Comparison of ENCODE assay signal across 12 mouse cellular contexts in genomic region chr1:182519341-182519740, GRCm38 (mm10). TPM values are rescaled to one million over a fixed set of nuclear protein-coding genes. Genes with fewer than 3 reads are reported as not detected.
DNase-seq lines count a peak whose midpoint lies in the region; ATAC-seq and TF ChIP-seq lines count a peak whose summit lies in the region.
"Had no signal": no experiment of that assay in that cellular context is flagged by ENCODE, and none has a peak within 500 bp of the region (broad histone marks: within the 10 kb centered on the region; RNA-seq: fewer than 3 reads in every experiment).

No protein-coding gene starts in this region.

- peaks cover 9% of the 10 kb centered on the region; the same call in 1 of the 2 replicates for H3K27me3 ChIP-seq in heart, embryonic 10.5 days (ENCODE audit: insufficient read depth, poor library complexity, severe bottlenecking)
- 0 out of 2 replicates have a peak, but pooled peaks cover 4% of the 10 kb centered on the region for H3K27me3 ChIP-seq in embryonic facial prominence, embryonic 12.5 days
- H3K27me3 ChIP-seq in intestine, postnatal 0 days (replicated peaks; ENCODE audit: control insufficient read depth, insufficient read depth, low read length): no peaks in the 10 kb centered on the region
- no peaks in the 10 kb centered on the region for H3K27me3 ChIP-seq in hindbrain, embryonic 14.5 days (ENCODE audit: control insufficient read depth, insufficient read depth, low read length)

- peaks cover 57% of the 10 kb centered on the region for H3K4me1 ChIP-seq in heart, embryonic 10.5 days
- H3K4me1 ChIP-seq in embryonic facial prominence, embryonic 12.5 days: peaks cover 41% of the 10 kb centered on the region
- H3K4me1 ChIP-seq in intestine, postnatal 0 days (replicated peaks; ENCODE audit: control insufficient read depth, insufficient read depth, low read length): no peaks in the 10 kb centered on the region
- peaks cover 17% of the 10 kb centered on the region for H3K4me1 ChIP-seq in hindbrain, embryonic 14.5 days (replicated peaks; ENCODE audit: control insufficient read depth, insufficient read depth, low read length)

- no peaks in the 10 kb centered on the region for H3K9me3 ChIP-seq in heart, embryonic 10.5 days
- no peaks in the 10 kb centered on the region for H3K9me3 ChIP-seq in embryonic facial prominence, embryonic 12.5 days
- no peaks in the 10 kb centered on the region for H3K9me3 ChIP-seq in intestine, postnatal 0 days (ENCODE audit: control insufficient read depth)
- no peaks in the 10 kb centered on the region for H3K9me3 ChIP-seq in hindbrain, embryonic 14.5 days (ENCODE audit: control insufficient read depth, low read length)

- H3K9ac ChIP-seq in embryonic facial prominence, embryonic 12.5 days: no peak overlapping the region
- H3K9ac ChIP-seq in intestine, postnatal 0 days (ENCODE audit: low read depth, low read length): no peak overlapping the region
- no peak overlapping the region for H3K9ac ChIP-seq in hindbrain, embryonic 14.5 days

- TF ChIP-seq CTCF in intestine, postnatal 0 days (IDR thresholded peaks at IDR 0.05; ENCODE audit: low read depth): no peak

- no peak for DNase-seq in heart, embryonic 10.5 days (ENCODE audit: low spot score)
- no peak for DNase-seq in heart, adult 8-10 months (ENCODE audit: low spot score)
- peak; percentile 60 for DNase-seq in 3T3-L1 (ENCODE audit: low read depth, low spot score)
- DNase-seq in hindbrain, embryonic 14.5 days (ENCODE audit: low spot score): no peak
- DNase-seq in layer of hippocampus, adult 8-10 months (ENCODE audit: low spot score in 2 of 2): no peak
- DNase-seq in urinary bladder, postnatal 4 days (ENCODE audit: low spot score in 2 of 2): no peak
- DNase-seq: kidney, adult 18-20 months had no signal

- H3K4me3 ChIP-seq in heart, embryonic 10.5 days: no peak overlapping the region
- no peak overlapping the region for H3K4me3 ChIP-seq in embryonic facial prominence, embryonic 12.5 days
- no peak overlapping the region for H3K4me3 ChIP-seq in intestine, postnatal 0 days (ENCODE audit: low read depth, low read length)
- H3K4me3 ChIP-seq in hindbrain, embryonic 14.5 days (replicated peaks; ENCODE audit: low read length): no peak overlapping the region

- H3K27ac ChIP-seq in heart, embryonic 10.5 days: peak overlapping the region; percentile 78
- peak overlapping the region; percentile 89 for H3K27ac ChIP-seq in embryonic facial prominence, embryonic 12.5 days
- H3K27ac ChIP-seq in intestine, postnatal 0 days (ENCODE audit: low read depth, low read length): 0 out of 2 replicates have a peak overlapping the region, but pooled peaks have one; percentile 21
- no peak overlapping the region for H3K27ac ChIP-seq in hindbrain, embryonic 14.5 days

- H3K4me2 ChIP-seq in embryonic facial prominence, embryonic 12.5 days (replicated peaks): peak overlapping the region; percentile 39; the same call in 1 of the 2 replicates
- no peak overlapping the region for H3K4me2 ChIP-seq in intestine, postnatal 0 days (replicated peaks; ENCODE audit: low read depth)
- H3K4me2 ChIP-seq in hindbrain, embryonic 14.5 days (replicated peaks): no peak overlapping the region

- 59% methylated on average over 5 of the region's 5 CpGs for WGBS in heart, embryonic 10.5 days
- WGBS in embryonic facial prominence, embryonic 12.5 days: 71% methylated on average over 5 of the region's 5 CpGs
- 75% methylated on average over 5 of the region's 5 CpGs for WGBS in intestine, postnatal 0 days
- WGBS in hindbrain, embryonic 14.5 days: 81% methylated on average over 5 of the region's 5 CpGs

- ATAC-seq in embryonic facial prominence, embryonic 12.5 days (ENCODE audit: insufficient number of reproducible peaks, insufficient read depth, low FRiP score, low TSS enrichment): no peak
- no peak for ATAC-seq in intestine, postnatal 0 days
- ATAC-seq in hindbrain, embryonic 14.5 days (ENCODE audit: low FRiP score): no peak

- peaks cover 6% of the 10 kb centered on the region for H3K36me3 ChIP-seq in heart, embryonic 10.5 days
- no peaks in the 10 kb centered on the region for H3K36me3 ChIP-seq in embryonic facial prominence, embryonic 12.5 days
- no peaks in the 10 kb centered on the region for H3K36me3 ChIP-seq in intestine, postnatal 0 days (ENCODE audit: control insufficient read depth, insufficient read depth)
- no peaks in the 10 kb centered on the region for H3K36me3 ChIP-seq in hindbrain, embryonic 14.5 days (replicated peaks; ENCODE audit: control insufficient read depth, insufficient read depth)

RNA-seq across cellular contexts. Expression of gene Capn2, which starts 1.9 kb away (rescaled TPM):
- 96.0 and 107 TPM in 2 replicates for polyA plus RNA-seq in heart, embryonic 10.5 days (2016; fragmentation: Nextera tagmentation; extraction: Ambion mirVana)
- 10 to 100 TPM; 53.7 to 72.8 (median 63.5) TPM for total RNA-seq in heart, adult 8-10 months (2022)
- 141 and 152 TPM in 2 replicates for polyA plus RNA-seq in embryonic facial prominence, embryonic 12.5 days (2016; fragmentation: Nextera tagmentation; extraction: Ambion mirVana)
- 31.8 and 34.0 TPM in 2 replicates for polyA plus RNA-seq in intestine, postnatal 0 days (2015; fragmentation: Nextera tagmentation; extraction: Ambion mirVana)
- polyA plus RNA-seq in hindbrain, embryonic 14.5 days (2014; fragmentation: Nextera tagmentation; extraction: Ambion mirVana): 80.5 and 81.0 TPM in 2 replicates
- total RNA-seq in layer of hippocampus, adult 8-10 months (2022): 10 to 100 TPM; 68.8 to 72.9 (median 71.6) TPM

RNA-seq across cellular contexts. Expression of gene Capn8, which starts 45.5 kb away (rescaled TPM):
- 0.05 TPM in 1 of 2 replicates, not detected in the other for polyA plus RNA-seq in heart, embryonic 10.5 days (2016; fragmentation: Nextera tagmentation; extraction: Ambion mirVana)
- not detected for total RNA-seq in heart, adult 8-10 months (2022)
- 0.08 TPM in 1 of 2 replicates, not detected in the other for polyA plus RNA-seq in embryonic facial prominence, embryonic 12.5 days (2016; fragmentation: Nextera tagmentation; extraction: Ambion mirVana)
- polyA plus RNA-seq in intestine, postnatal 0 days (2015; fragmentation: Nextera tagmentation; extraction: Ambion mirVana): 1.0 and 1.4 TPM in 2 replicates
- polyA plus RNA-seq in hindbrain, embryonic 14.5 days (2014; fragmentation: Nextera tagmentation; extraction: Ambion mirVana): not detected in 2 replicates
- total RNA-seq in layer of hippocampus, adult 8-10 months (2022): not detected
- total RNA-seq: gastrocnemius, adult 18-20 months; left cerebral cortex, postnatal 10 days had no signal
- polyA plus RNA-seq: CD4-positive, CD25-positive, alpha-beta regulatory T cell, adult 4 months had no signal
